Mouse (Mus musculus): ENCODE results near the gene Hspb9. TPM values are rescaled to one million over a fixed set of nuclear protein-coding genes. Genes with fewer than 3 reads are reported as not detected.
A peak's percentile ranks its signal among the peaks of the same experiment; 100 is the strongest.

Hspb9 gene
- polyA plus RNA-seq, 1 experiment: not detected

- H3K27me3 ChIP-seq (ENCODE audit: control insufficient read depth, insufficient read depth, low read length): no peaks in the 10 kb centered on the region
- H3K4me3 ChIP-seq (replicated peaks; ENCODE audit: insufficient read depth, low read depth, low read length): no peak overlapping the region
- H3K4me1 ChIP-seq (ENCODE audit: control insufficient read depth, insufficient read depth, low read length): peaks cover 19% of the 10 kb centered on the region
- 49% methylated on average over 5 of the region's 5 CpGs for WGBS
- H3K27ac ChIP-seq (ENCODE audit: insufficient read depth, low read length): peak overlapping the region; percentile 30; the same call in 1 of the 2 replicates
- TF ChIP-seq POLR2A (IDR thresholded peaks at IDR 0.05; ENCODE audit: borderline replicate concordance, insufficient read depth, low read length) (no peak), CTCF (IDR thresholded peaks at IDR 0.05; ENCODE audit: borderline replicate concordance, insufficient read depth, low read depth, low read length) (no peak)
- DNase-seq: no peak
These were observed 11.4 kb downstream of the Hspb9 start for GRCm38 (mm10) chr11:100724919-100725512.

DNA sequence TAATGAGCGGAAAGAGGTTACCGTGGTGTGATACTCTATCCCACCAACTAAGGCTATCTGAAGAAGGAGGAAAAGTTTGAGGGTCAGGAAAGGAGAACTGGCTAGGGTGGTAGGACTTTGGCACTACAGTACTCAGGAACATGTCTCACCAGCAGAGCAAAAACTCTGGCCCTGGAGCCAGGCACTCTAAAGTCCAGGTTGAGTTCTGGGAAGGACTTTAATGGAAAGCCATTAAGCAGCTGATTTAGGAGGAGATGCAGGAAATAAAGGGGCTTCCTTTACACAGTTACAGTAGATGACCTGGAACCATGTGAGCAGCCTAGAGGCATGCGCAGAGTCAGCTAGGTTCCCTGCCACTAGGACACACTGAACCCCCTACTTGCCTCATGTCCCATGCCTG is 13.6 kb downstream of the Hspb9 start:
- H3K4me3 ChIP-seq (replicated peaks; ENCODE audit: insufficient read depth, low read depth, low read length): no peak overlapping the region
- DNase-seq: no peak
- H3K27me3 ChIP-seq (ENCODE audit: control insufficient read depth, insufficient read depth, low read length): no peaks in the 10 kb centered on the region
- H3K27ac ChIP-seq (ENCODE audit: insufficient read depth, low read length): no peak overlapping the region
- no peak for TF ChIP-seq CTCF (IDR thresholded peaks at IDR 0.05; ENCODE audit: borderline replicate concordance, insufficient read depth, low read depth, low read length)
- TF ChIP-seq POLR2A (IDR thresholded peaks at IDR 0.05; ENCODE audit: borderline replicate concordance, insufficient read depth, low read length): no peak
- 97% methylated on average over 3 of the region's 3 CpGs for WGBS
- peaks cover 10% of the 10 kb centered on the region for H3K4me1 ChIP-seq (ENCODE audit: control insufficient read depth, insufficient read depth, low read length)

- DNase-seq: no peak
- no peak overlapping the region for H3K4me3 ChIP-seq (replicated peaks; ENCODE audit: insufficient read depth, low read depth, low read length)
- H3K4me1 ChIP-seq (ENCODE audit: control insufficient read depth, insufficient read depth, low read length): peaks cover 5% of the 10 kb centered on the region; the same call in 1 of the 2 replicates
- no peaks in the 10 kb centered on the region for H3K27me3 ChIP-seq (ENCODE audit: control insufficient read depth, insufficient read depth, low read length)
- TF ChIP-seq POLR2A (IDR thresholded peaks at IDR 0.05; ENCODE audit: borderline replicate concordance, insufficient read depth, low read length) (no peak), CTCF (IDR thresholded peaks at IDR 0.05; ENCODE audit: borderline replicate concordance, insufficient read depth, low read depth, low read length) (no peak)
- WGBS: 22% methylated on average over 6 of the region's 6 CpGs
- no peak overlapping the region for H3K27ac ChIP-seq (ENCODE audit: insufficient read depth, low read length)
These were observed 15.0 kb downstream of the Hspb9 start for GRCm38 (mm10) chr11:100728601-100729000.

DNA sequence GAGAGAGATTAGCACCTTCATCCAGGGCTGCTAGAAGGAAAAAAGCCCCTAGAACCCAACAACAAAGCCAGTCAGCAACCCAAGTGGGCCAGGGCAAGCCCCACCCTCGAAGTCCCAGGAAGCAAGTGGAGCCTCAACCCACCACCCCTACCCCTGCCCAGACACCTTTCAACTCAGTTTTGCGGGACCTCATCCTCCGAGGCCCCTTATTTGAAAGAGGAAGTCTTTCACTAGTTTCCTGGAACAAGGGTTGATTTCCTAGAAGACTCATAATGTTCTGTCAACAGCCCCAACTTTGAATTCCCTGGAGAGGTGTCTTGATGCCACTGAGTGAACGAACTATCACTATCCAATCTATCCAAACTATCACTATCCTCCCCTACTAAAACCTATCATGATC is 16.3 kb downstream of the Hspb9 start:
- 90% methylated on average over 4 of the region's 4 CpGs for WGBS
- Histone ChIP-seq H3K27ac (ENCODE audit: insufficient read depth, low read length) (no peak overlapping the region), H3K4me1 (ENCODE audit: control insufficient read depth, insufficient read depth, low read length) (peaks cover 4% of the 10 kb centered on the region; the same call in 1 of the 2 replicates), H3K27me3 (ENCODE audit: control insufficient read depth, insufficient read depth, low read length) (no peaks in the 10 kb centered on the region), H3K4me3 (replicated peaks; ENCODE audit: insufficient read depth, low read depth, low read length) (no peak overlapping the region)
- TF ChIP-seq CTCF (IDR thresholded peaks at IDR 0.05; ENCODE audit: borderline replicate concordance, insufficient read depth, low read depth, low read length) (no peak), POLR2A (IDR thresholded peaks at IDR 0.05; ENCODE audit: borderline replicate concordance, insufficient read depth, low read length) (no peak)
- DNase-seq: no peak

GRCm38 (mm10) chr11:100730477-100731205 is 17.0 kb downstream of the Hspb9 start:
- TF ChIP-seq CTCF (IDR thresholded peaks at IDR 0.05; ENCODE audit: borderline replicate concordance, insufficient read depth, low read depth, low read length): no peak
- TF ChIP-seq POLR2A (IDR thresholded peaks at IDR 0.05; ENCODE audit: borderline replicate concordance, insufficient read depth, low read length): no peak
- DNase-seq: no peak
- WGBS: 68% methylated on average over 6 of the region's 6 CpGs

GRCm38 (mm10) chr11:100735134-100735865 is 21.6 kb downstream of the Hspb9 start:
- 87% methylated on average over 9 of the region's 9 CpGs for WGBS
- no peak overlapping the region for H3K27ac ChIP-seq (ENCODE audit: insufficient read depth, low read length)
- TF ChIP-seq CTCF (IDR thresholded peaks at IDR 0.05; ENCODE audit: borderline replicate concordance, insufficient read depth, low read depth, low read length) (no peak), POLR2A (IDR thresholded peaks at IDR 0.05; ENCODE audit: borderline replicate concordance, insufficient read depth, low read length) (no peak)

More at GRCm38 (mm10) chr11:100730477-100731205, 17.0 kb downstream of the Hspb9 start:
- H3K27ac ChIP-seq (ENCODE audit: insufficient read depth, low read length): no peak overlapping the region
- no peaks in the 10 kb centered on the region for H3K27me3 ChIP-seq (ENCODE audit: control insufficient read depth, insufficient read depth, low read length)
- H3K4me3 ChIP-seq (replicated peaks; ENCODE audit: insufficient read depth, low read depth, low read length): no peak overlapping the region
- H3K4me1 ChIP-seq (ENCODE audit: control insufficient read depth, insufficient read depth, low read length): no peaks in the 10 kb centered on the region

DNA sequence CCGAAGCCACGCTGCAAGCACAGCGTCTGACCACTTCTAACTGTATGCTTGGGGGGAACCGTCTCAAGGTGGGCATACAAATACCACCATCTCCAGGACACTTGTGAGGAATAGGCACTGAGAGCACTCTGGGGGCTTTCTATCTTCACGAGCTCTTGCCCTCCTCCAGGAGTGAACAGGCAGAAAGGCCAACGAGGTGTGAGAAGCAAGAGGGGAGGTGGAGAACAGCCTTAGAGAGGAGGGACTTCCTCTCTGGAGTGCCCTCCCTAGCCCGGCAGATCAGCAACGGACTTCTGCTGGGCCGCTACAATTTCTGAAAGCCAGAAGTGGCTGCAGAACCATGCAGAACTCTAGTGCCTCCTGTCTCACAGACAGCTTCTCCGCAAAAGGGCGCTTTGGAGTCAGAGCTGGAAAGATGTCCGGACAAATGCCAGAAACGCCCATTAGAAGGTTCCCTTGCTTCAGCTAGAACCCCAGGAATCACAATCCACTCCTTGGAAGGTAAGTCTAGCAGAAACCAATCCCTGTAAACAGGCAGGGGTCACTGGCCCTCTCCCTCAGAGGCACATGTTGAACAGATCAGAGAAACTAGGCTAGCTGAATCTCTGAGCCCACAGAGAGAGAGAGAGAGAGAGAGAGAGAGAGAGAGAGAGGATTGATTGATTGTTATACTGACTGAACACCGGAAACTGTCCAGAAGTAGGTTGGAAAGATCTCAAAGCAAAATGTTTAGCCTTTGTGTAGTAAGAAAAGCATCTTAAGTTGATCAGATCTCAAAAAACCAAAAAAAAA is 22.5 kb downstream of the Hspb9 start:
- H3K4me1 ChIP-seq (ENCODE audit: control insufficient read depth, insufficient read depth, low read length): peaks cover 7% of the 10 kb centered on the region
- DNase-seq: no peak
- no peak overlapping the region for H3K4me3 ChIP-seq (replicated peaks; ENCODE audit: insufficient read depth, low read depth, low read length)
- H3K27me3 ChIP-seq (ENCODE audit: control insufficient read depth, insufficient read depth, low read length): no peaks in the 10 kb centered on the region
- no peak overlapping the region for H3K27ac ChIP-seq (ENCODE audit: insufficient read depth, low read length)
- 74% methylated on average over 14 of the region's 14 CpGs for WGBS
- no peak for TF ChIP-seq CTCF (IDR thresholded peaks at IDR 0.05; ENCODE audit: borderline replicate concordance, insufficient read depth, low read depth, low read length)
- no peak for TF ChIP-seq POLR2A (IDR thresholded peaks at IDR 0.05; ENCODE audit: borderline replicate concordance, insufficient read depth, low read length)

More at GRCm38 (mm10) chr11:100735134-100735865, 21.6 kb downstream of the Hspb9 start:
- Histone ChIP-seq H3K4me1 (ENCODE audit: control insufficient read depth, insufficient read depth, low read length) (peaks cover 7% of the 10 kb centered on the region), H3K27me3 (ENCODE audit: control insufficient read depth, insufficient read depth, low read length) (no peaks in the 10 kb centered on the region), H3K4me3 (replicated peaks; ENCODE audit: insufficient read depth, low read depth, low read length) (no peak overlapping the region)
- no peak for DNase-seq

Data from cerebellum, adult 2 months (tissue).